Mouse (Mus musculus) embryonic facial prominence, embryonic 14.5 days (tissue): ENCODE results near the gene Mylpf. TPM values are rescaled to one million over a fixed set of nuclear protein-coding genes. Genes with fewer than 3 reads are reported as not detected.
A peak's percentile ranks its signal among the peaks of the same experiment; 100 is the strongest.

Experiments used
- ATAC-seq: fragments of 200-750 bp; cut with Nextera tagmentation; 2 replicates; pipeline ENCODE4 v1.8.0; 2017; ENCODE audit warnings: low read depth, moderate number of reproducible peaks, moderate TSS enrichment
- DNase-seq: peaks from one replicate; pipeline ENCODE4 v3.0.0-alpha.2; 2015; ENCODE audit warnings: low spot score
- H3K27ac ChIP-seq: fragments of 300-500 bp; sonication (generic); replicated peaks from 2 replicates; pipeline ENCODE4 v1.5.1; 2014; ENCODE audit warnings: low read depth, mild to moderate bottlenecking, low read length, moderate library complexity
- H3K27me3 ChIP-seq: fragments of 300-500 bp; sonication (generic); replicated peaks from 2 replicates; pipeline ENCODE4 v1.6.1; 2014; ENCODE audit warnings: low read length; ENCODE audit not compliant: control insufficient read depth, insufficient read depth
- H3K36me3 ChIP-seq: fragments of 300-500 bp; sonication (generic); 2 replicates; pipeline ENCODE4 v1.6.1; 2014; ENCODE audit warnings: low read length, mixed read lengths; ENCODE audit not compliant: control insufficient read depth, insufficient read depth
- H3K4me1 ChIP-seq: fragments of 300-500 bp; sonication (generic); 2 replicates; pipeline ENCODE4 v1.6.1; 2014; ENCODE audit warnings: antibody characterized with exemption, low read length; ENCODE audit not compliant: control insufficient read depth, insufficient read depth
- H3K4me2 ChIP-seq: fragments of 300-500 bp; sonication (generic); 2 replicates; pipeline ENCODE4 v1.6.1; 2014; ENCODE audit warnings: low read depth, mild to moderate bottlenecking, low read length, moderate library complexity, mixed read lengths
- H3K4me3 ChIP-seq: fragments of 300-500 bp; sonication (generic); 2 replicates; pipeline ENCODE4 v1.5.1; 2014; ENCODE audit warnings: low read depth, mild to moderate bottlenecking, low read length
- H3K9ac ChIP-seq: fragments of 300-500 bp; sonication (generic); 2 replicates; pipeline ENCODE4 v1.6.1; 2014; ENCODE audit warnings: low read depth, mild to moderate bottlenecking, low read length, moderate library complexity, mixed read lengths
- H3K9me3 ChIP-seq: fragments of 300-500 bp; sonication (generic); 2 replicates; pipeline ENCODE4 v1.6.1; 2016; ENCODE audit warnings: low read length; ENCODE audit not compliant: control insufficient read depth
- WGBS: fragments of 180-500 bp; shearing (Covaris S2); extraction: QIAGEN DNeasy Blood & Tissue Kit; methylation state at CpG from one replicate; pipeline ENCODE4 v1.1.7; 2014; 5-methylcytosine and 5-hydroxymethylcytosine counted together
- polyA plus RNA-seq: library from polyadenylated mRNA; unstranded; fragments of >200 nt; fragmentation: Nextera tagmentation; extraction: Ambion mirVana; gene quantifications from 2 replicates; pipeline ENCODE4 v1.2.1, GENCODE M21; 2014

The Mylpf gene
- polyA plus RNA-seq, 1 experiment from 2014 or later, result 1,489 TPM

- H3K36me3 ChIP-seq, result no peaks in the 10 kb centered on the region
- H3K9me3 ChIP-seq, result peaks cover 3% of the 10 kb centered on the region; the same call in 1 of the 2 replicates
- no peak overlapping the region for H3K9ac ChIP-seq
- 76% methylated on average over 8 of the region's 8 CpGs for WGBS
- H3K4me3 ChIP-seq, result no peak overlapping the region
- ATAC-seq, result no peak
- no peak overlapping the region for H3K4me2 ChIP-seq
- no peak for DNase-seq
- H3K27ac ChIP-seq, result no peak overlapping the region
- no peaks in the 10 kb centered on the region for H3K4me1 ChIP-seq
- H3K27me3 ChIP-seq, result no peaks in the 10 kb centered on the region
These were observed 25.3 kb upstream of the Mylpf start for GRCm38 (mm10) chr7:127183345-127183744.

GRCm38 (mm10) chr7:127183828-127184227 is 24.9 kb upstream of the Mylpf start:
- Histone ChIP-seq H3K36me3 (no peaks in the 10 kb centered on the region), H3K27me3 (no peaks in the 10 kb centered on the region), H3K4me1 (no peaks in the 10 kb centered on the region), H3K9ac (no peak overlapping the region), H3K9me3 (peaks cover 3% of the 10 kb centered on the region; the same call in 1 of the 2 replicates), H3K27ac (no peak overlapping the region), H3K4me3 (no peak overlapping the region), H3K4me2 (no peak overlapping the region)
- ATAC-seq (no peak), DNase-seq (no peak)
- 66% methylated on average over 6 of the region's 6 CpGs for WGBS

- no peak overlapping the region for H3K9ac ChIP-seq
- no peak overlapping the region for H3K4me2 ChIP-seq
- no peaks in the 10 kb centered on the region for H3K4me1 ChIP-seq
- H3K27ac ChIP-seq, result no peak overlapping the region
- H3K9me3 ChIP-seq, result no peaks in the 10 kb centered on the region
- no peak overlapping the region for H3K4me3 ChIP-seq
- 60% methylated on average over 1 of the region's 1 CpGs for WGBS
- no peaks in the 10 kb centered on the region for H3K36me3 ChIP-seq
- no peaks in the 10 kb centered on the region for H3K27me3 ChIP-seq
- DNase-seq (no peak), ATAC-seq (no peak)
These were observed 24.0 kb upstream of the Mylpf start for GRCm38 (mm10) chr7:127184720-127185119.

- ATAC-seq (0 out of 2 replicates have a peak, but pooled peaks have one; percentile 16), DNase-seq (peak; percentile 54)
- no peak overlapping the region for H3K27ac ChIP-seq
- WGBS, result 61% methylated on average over 3 of the region's 3 CpGs
- H3K9ac ChIP-seq, result no peak overlapping the region
- no peaks in the 10 kb centered on the region for H3K9me3 ChIP-seq
- no peak overlapping the region for H3K4me2 ChIP-seq
- H3K4me1 ChIP-seq, result no peaks in the 10 kb centered on the region
- H3K36me3 ChIP-seq, result no peaks in the 10 kb centered on the region
- no peaks in the 10 kb centered on the region for H3K27me3 ChIP-seq
- no peak overlapping the region for H3K4me3 ChIP-seq
These were observed 23.1 kb upstream of the Mylpf start for GRCm38 (mm10) chr7:127185601-127186000.

- Histone ChIP-seq H3K4me1 (no peaks in the 10 kb centered on the region), H3K4me3 (no peak overlapping the region), H3K9me3 (no peaks in the 10 kb centered on the region), H3K36me3 (peaks cover 13% of the 10 kb centered on the region), H3K27ac (no peak overlapping the region), H3K4me2 (no peak overlapping the region), H3K9ac (no peak overlapping the region), H3K27me3 (no peaks in the 10 kb centered on the region)
- no peak for ATAC-seq
- DNase-seq, result no peak
- WGBS, result 69% methylated on average over 9 of the region's 10 CpGs
These were observed 21.3 kb upstream of the Mylpf start for GRCm38 (mm10) chr7:127187351-127187750.

- H3K4me3 ChIP-seq, result no peak overlapping the region
- 79% methylated on average over 17 of the region's 17 CpGs for WGBS
- H3K27me3 ChIP-seq, result no peaks in the 10 kb centered on the region
- H3K27ac ChIP-seq, result no peak overlapping the region
- H3K4me2 ChIP-seq, result no peak overlapping the region
- DNase-seq (no peak), ATAC-seq (peak; percentile 23; the same call in 1 of the 2 replicates)
- H3K9me3 ChIP-seq, result no peaks in the 10 kb centered on the region
- H3K36me3 ChIP-seq, result peaks cover 25% of the 10 kb centered on the region
- no peak overlapping the region for H3K9ac ChIP-seq
- H3K4me1 ChIP-seq, result no peaks in the 10 kb centered on the region
These were observed 20.1 kb upstream of the Mylpf start for GRCm38 (mm10) chr7:127188305-127189276.

- no peaks in the 10 kb centered on the region for H3K27me3 ChIP-seq
- WGBS, result 84% methylated on average over 6 of the region's 6 CpGs
- ATAC-seq, result no peak
These were observed 18.0 kb upstream of the Mylpf start for GRCm38 (mm10) chr7:127190672-127191071.

GRCm38 (mm10) chr7:127192989-127193388 is 15.7 kb upstream of the Mylpf start:
- peaks cover 46% of the 10 kb centered on the region for H3K36me3 ChIP-seq

More at GRCm38 (mm10) chr7:127190672-127191071, 18.0 kb upstream of the Mylpf start:
- Histone ChIP-seq H3K9ac (no peak overlapping the region), H3K4me2 (no peak overlapping the region), H3K27ac (no peak overlapping the region), H3K9me3 (no peaks in the 10 kb centered on the region), H3K4me1 (peaks cover 8% of the 10 kb centered on the region), H3K4me3 (no peak overlapping the region), H3K36me3 (peaks cover 34% of the 10 kb centered on the region)
- no peak for DNase-seq

More at GRCm38 (mm10) chr7:127192989-127193388, 15.7 kb upstream of the Mylpf start:
- 99% methylated on average over 5 of the region's 5 CpGs for WGBS
- H3K4me1 ChIP-seq, result peaks cover 8% of the 10 kb centered on the region
- H3K4me2 ChIP-seq, result no peak overlapping the region
- H3K27me3 ChIP-seq, result no peaks in the 10 kb centered on the region
- no peak overlapping the region for H3K4me3 ChIP-seq
- H3K9ac ChIP-seq, result no peak overlapping the region
- H3K27ac ChIP-seq, result no peak overlapping the region
- DNase-seq (no peak), ATAC-seq (no peak)
- no peaks in the 10 kb centered on the region for H3K9me3 ChIP-seq
